10 mouse cellular contexts compared by ENCODE assay signal in the genomic region with DNA sequence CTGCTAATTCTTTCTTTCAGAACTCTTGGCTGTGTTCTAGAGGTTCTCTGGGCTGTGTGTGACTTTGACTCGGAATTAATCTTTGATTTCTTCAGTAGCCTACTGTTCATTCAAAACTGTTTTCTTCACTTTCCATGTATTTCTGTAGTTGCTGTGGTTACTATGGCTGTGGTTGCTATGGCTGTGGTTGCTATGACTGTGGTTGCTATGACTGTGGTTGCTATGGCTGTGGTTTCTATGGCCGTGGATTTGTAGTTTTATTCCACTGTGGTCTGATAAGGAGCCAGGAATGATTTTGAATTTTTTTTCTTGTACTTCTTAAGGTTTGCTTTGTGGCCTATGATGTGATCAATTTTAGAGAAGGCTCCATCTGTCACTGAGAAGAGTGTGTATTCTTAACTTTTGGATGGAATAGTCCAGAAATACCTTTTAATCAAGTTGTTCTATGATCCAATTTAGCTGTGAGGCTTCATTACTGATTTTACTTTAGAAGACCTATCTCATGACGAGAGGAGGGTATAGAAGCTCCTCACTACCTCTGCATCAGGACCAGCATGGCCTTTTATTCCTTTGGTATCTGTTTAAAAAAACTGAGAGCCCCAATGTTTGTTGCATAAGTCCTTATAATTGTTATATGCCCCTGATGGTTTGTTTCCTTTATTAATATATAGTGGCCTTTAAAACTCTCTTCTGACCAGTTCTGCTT. TPM values are rescaled to one million over a fixed set of nuclear protein-coding genes. Genes with fewer than 3 reads are reported as not detected.
DNase-seq lines count a peak whose midpoint lies in the region; ATAC-seq and TF ChIP-seq lines count a peak whose summit lies in the region.
"Had no signal": no experiment of that assay in that cellular context is flagged by ENCODE, and none has a peak within 500 bp of the region (broad histone marks: within the 10 kb centered on the region; RNA-seq: fewer than 3 reads in every experiment).

No protein-coding gene starts in this region.

- H3K27me3 ChIP-seq in neural tube, embryonic 15.5 days (replicated peaks) = no peaks in the 10 kb centered on the region
- no peaks in the 10 kb centered on the region for H3K27me3 ChIP-seq in liver, embryonic 11.5 days (replicated peaks; ENCODE audit: control insufficient read depth, insufficient read depth, low read length)

- H3K9ac ChIP-seq in neural tube, embryonic 15.5 days (replicated peaks) = no peak overlapping the region
- H3K9ac ChIP-seq in liver, embryonic 11.5 days (ENCODE audit: low read depth, low read length) = no peak overlapping the region

- no peak overlapping the region for H3K4me3 ChIP-seq in left cerebral cortex, adult 2 months
- no peak overlapping the region for H3K4me3 ChIP-seq in neural tube, embryonic 15.5 days (replicated peaks)
- H3K4me3 ChIP-seq in liver, embryonic 11.5 days (ENCODE audit: low read depth, low read length) = no peak overlapping the region

- no peak for ATAC-seq in CD4-positive, CD25-positive, alpha-beta regulatory T cell, adult 4 months
- peak; percentile 96 for ATAC-seq in neural tube, embryonic 15.5 days (ENCODE audit: low FRiP score)
- ATAC-seq in monocyte, adult 5-6 weeks (replicated peaks; ENCODE audit: insufficient number of reproducible peaks, low FRiP score, low TSS enrichment, poor library complexity, severe bottlenecking) = no peak
- no peak for ATAC-seq in liver, embryonic 11.5 days (replicated peaks; ENCODE audit: low FRiP score)
- ATAC-seq: activated CD4-positive, CD25-positive, alpha-beta regulatory T cell, adult 4 months had no signal

- H3K4me1 ChIP-seq in neural tube, embryonic 15.5 days = peaks cover 10% of the 10 kb centered on the region
- no peaks in the 10 kb centered on the region for H3K4me1 ChIP-seq in liver, embryonic 11.5 days (replicated peaks; ENCODE audit: control insufficient read depth, insufficient read depth, low read length)

- no peaks in the 10 kb centered on the region for H3K36me3 ChIP-seq in neural tube, embryonic 15.5 days
- H3K36me3 ChIP-seq in liver, embryonic 11.5 days (ENCODE audit: control insufficient read depth, insufficient read depth, low read length) = no peaks in the 10 kb centered on the region

- H3K4me2 ChIP-seq in neural tube, embryonic 15.5 days = no peak overlapping the region
- no peak overlapping the region for H3K4me2 ChIP-seq in liver, embryonic 11.5 days

- intact Hi-C loops in left cerebral cortex, adult 2 months (cut with DNase I) = no loop called here

- WGBS in neural tube, embryonic 15.5 days = 21% methylated on average over 3 of the region's 3 CpGs
- 45% methylated on average over 3 of the region's 3 CpGs for WGBS in liver, embryonic 11.5 days

- H3K27ac ChIP-seq in left cerebral cortex, adult 2 months = peak overlapping the region; percentile 54
- 0 out of 2 replicates have a peak overlapping the region, but pooled peaks have one; percentile 23 for H3K27ac ChIP-seq in neural tube, embryonic 15.5 days (replicated peaks)
- no peak overlapping the region for H3K27ac ChIP-seq in liver, embryonic 11.5 days (ENCODE audit: low read depth, low read length)

- H3K9me3 ChIP-seq in neural tube, embryonic 15.5 days (replicated peaks) = no peaks in the 10 kb centered on the region
- H3K9me3 ChIP-seq in liver, embryonic 11.5 days (ENCODE audit: control insufficient read depth, low read length) = no peaks in the 10 kb centered on the region

- peak; percentile 42 for DNase-seq in CD4-positive, CD25-positive, alpha-beta regulatory T cell, adult 2 months (ENCODE audit: low read depth, low spot score)
- DNase-seq in frontal cortex, adult 2 months (ENCODE audit: extremely low spot score in 1 of 2, low spot score in 1 of 2) = peak; percentile 80
- peak in 1 of 2 experiments; percentile 50 for DNase-seq in left cerebral cortex, adult 2 months (ENCODE audit: extremely low spot score in 1 of 2, low spot score in 2 of 2)
- DNase-seq in heart, adult 8-10 months (ENCODE audit: low spot score) = no peak
- no peak for DNase-seq in liver, embryonic 11.5 days (ENCODE audit: low spot score)

- TF ChIP-seq CTCF in left cerebral cortex, adult 2 months (IDR thresholded peaks at IDR 0.05) = no peak

RNA-seq across cellular contexts. Expression of gene Dhrs2, which starts 16.6 kb away (rescaled TPM):
- polyA plus RNA-seq in CD4-positive, CD25-positive, alpha-beta regulatory T cell, adult 4 months (2017; shearing (Covaris generic)) = not detected
- polyA plus RNA-seq in frontal cortex, adult 2 months (2012; rRNA removed) = 0.27 and 0.32 TPM in 2 replicates
- total RNA-seq in left cerebral cortex, adult 2 months (2021) = not detected
- 0.84 and 1.2 TPM in 2 replicates for polyA plus RNA-seq in neural tube, embryonic 15.5 days (2015; fragmentation: Nextera tagmentation; extraction: Ambion mirVana)
- not detected for total RNA-seq in heart, adult 8-10 months (2022)
- total RNA-seq in monocyte, adult 5-6 weeks (2017) = 2.8 TPM in 1 of 3 replicates, not detected in the others
- 0.22 TPM in 1 of 2 replicates, not detected in the other for polyA plus RNA-seq in liver, embryonic 11.5 days (2014; fragmentation: Nextera tagmentation; extraction: Ambion mirVana)
- total RNA-seq: layer of hippocampus, postnatal 14 days had no signal
- polyA plus RNA-seq: activated CD4-positive, CD25-positive, alpha-beta regulatory T cell, adult 4 months had no signal

Comparison
In these comparisons a context has a peak if more than half of its experiments do, and no peak if none do; other contexts are left out.
1. DNase-seq: peak in CD4-positive, CD25-positive, alpha-beta regulatory T cell, adult 2 months (single experiment) and frontal cortex, adult 2 months (2 of 2); none in heart, adult 8-10 months (single experiment) and liver, embryonic 11.5 days (single experiment).